Mouse (Mus musculus) small intestine, adult 2 months (tissue): Measurements from ENCODE around the gene Sipa1l3.

Experiments
- CTCF ChIP-seq: fragments of 200-500 bp; IDR thresholded peaks from 2 replicates; pipeline ENCODE4 v1.5.1; 2012; ENCODE audit warnings: low read depth, mild to moderate bottlenecking, control low read depth, inconsistent platforms, low read length, moderate library complexity, mixed read lengths; ENCODE audit not compliant: insufficient replicate concordance, insufficient read length; ENCODE audit errors: extremely low read depth
- POLR2A ChIP-seq: fragments of 200-500 bp; IDR thresholded peaks from 2 replicates; pipeline ENCODE4 v1.6.1; 2012; ENCODE audit warnings: low read depth, mild to moderate bottlenecking, control low read depth, inconsistent platforms, low read length, moderate library complexity

DNA sequence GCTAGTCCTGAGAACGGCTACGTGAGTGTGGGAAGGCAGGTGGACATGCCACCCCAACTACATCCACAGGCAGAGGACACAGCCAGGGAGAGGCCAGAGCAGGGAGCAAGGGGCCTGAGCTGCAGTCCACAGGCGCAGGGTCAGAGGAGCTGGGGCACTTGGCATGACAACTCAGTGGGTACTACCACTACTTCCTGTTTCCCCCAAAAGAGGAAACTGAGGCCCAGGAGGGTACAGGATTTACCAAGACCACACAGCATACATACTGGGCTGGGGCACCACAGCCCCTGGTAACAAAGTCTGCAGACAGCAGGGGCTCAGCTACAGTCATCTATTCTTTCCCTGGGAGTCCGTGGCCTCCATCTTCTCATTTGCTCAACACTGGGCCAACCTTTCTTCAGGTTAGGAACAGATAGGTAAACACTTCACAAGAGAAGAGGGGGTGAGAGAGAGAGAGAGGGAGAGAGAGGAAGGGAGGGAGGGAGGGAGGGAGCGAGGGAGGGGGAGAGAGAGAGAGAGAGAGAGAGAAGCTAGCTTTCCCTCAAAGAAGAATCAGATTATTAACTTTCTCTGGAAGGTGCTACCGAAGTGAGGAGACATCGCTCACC is 13.7 kb downstream of the Sipa1l3 start:
- TF ChIP-seq CTCF (no peak), POLR2A (no peak)
